Mouse (Mus musculus): ENCODE measurements around the gene Bad. TPM values are rescaled to one million over a fixed set of nuclear protein-coding genes. Genes with fewer than 3 reads are reported as not detected.

Gene Bad
- polyA plus RNA-seq, 1 experiment from 2014 or later = 70.1 TPM

- H3K27me3 ChIP-seq (replicated peaks; ENCODE audit: control insufficient read depth, insufficient read depth, low read length) = peaks cover 63% of the 10 kb centered on the region
Observed at GRCm38 (mm10) chr19:6932018-6932417, 9.6 kb upstream of the Bad start.

GRCm38 (mm10) chr19:6933102-6933435 lies 8.6 kb upstream of the Bad start:
- Histone ChIP-seq H3K27me3 (replicated peaks; ENCODE audit: control insufficient read depth, insufficient read depth, low read length) (peaks cover 53% of the 10 kb centered on the region), H3K36me3 (ENCODE audit: control insufficient read depth, insufficient read depth) (no peaks in the 10 kb centered on the region), H3K9me3 (ENCODE audit: control insufficient read depth) (no peaks in the 10 kb centered on the region), H3K4me2 (replicated peaks; ENCODE audit: low read depth) (peak overlapping the region; percentile 74; the same call in 1 of the 2 replicates), H3K4me3 (ENCODE audit: low read depth, low read length) (peak overlapping the region; percentile 42; the same call in 1 of the 2 replicates), H3K27ac (ENCODE audit: low read depth, low read length) (no peak overlapping the region), H3K4me1 (replicated peaks; ENCODE audit: control insufficient read depth, insufficient read depth, low read length) (peaks cover 6% of the 10 kb centered on the region), H3K9ac (ENCODE audit: low read depth, low read length) (no peak overlapping the region)
- TF ChIP-seq CTCF (IDR thresholded peaks at IDR 0.05; ENCODE audit: low read depth) = no peak
- no peak for ATAC-seq
- WGBS = 26% methylated on average over 4 of the region's 4 CpGs

More at GRCm38 (mm10) chr19:6932018-6932417, 9.6 kb upstream of the Bad start:
- Histone ChIP-seq H3K4me2 (replicated peaks; ENCODE audit: low read depth) (no peak overlapping the region), H3K9me3 (ENCODE audit: control insufficient read depth) (no peaks in the 10 kb centered on the region), H3K4me1 (replicated peaks; ENCODE audit: control insufficient read depth, insufficient read depth, low read length) (peaks cover 6% of the 10 kb centered on the region), H3K4me3 (ENCODE audit: low read depth, low read length) (no peak overlapping the region), H3K36me3 (ENCODE audit: control insufficient read depth, insufficient read depth) (no peaks in the 10 kb centered on the region), H3K27ac (ENCODE audit: low read depth, low read length) (no peak overlapping the region), H3K9ac (ENCODE audit: low read depth, low read length) (no peak overlapping the region)
- 39% methylated on average over 1 of the region's 1 CpGs for WGBS
- no peak for ATAC-seq
- TF ChIP-seq CTCF (IDR thresholded peaks at IDR 0.05; ENCODE audit: low read depth) = no peak

- Histone ChIP-seq H3K27ac (ENCODE audit: low read depth, low read length) (no peak overlapping the region), H3K9ac (ENCODE audit: low read depth, low read length) (0 out of 2 replicates have a peak overlapping the region, but pooled peaks have one; percentile 26), H3K4me2 (replicated peaks; ENCODE audit: low read depth) (peak overlapping the region; percentile 74), H3K9me3 (ENCODE audit: control insufficient read depth) (no peaks in the 10 kb centered on the region), H3K4me3 (ENCODE audit: low read depth, low read length) (peak overlapping the region; percentile 42), H3K4me1 (replicated peaks; ENCODE audit: control insufficient read depth, insufficient read depth, low read length) (peaks cover 6% of the 10 kb centered on the region), H3K36me3 (ENCODE audit: control insufficient read depth, insufficient read depth) (no peaks in the 10 kb centered on the region), H3K27me3 (replicated peaks; ENCODE audit: control insufficient read depth, insufficient read depth, low read length) (peaks cover 49% of the 10 kb centered on the region)
- peak; percentile 26; the same call in 1 of the 2 replicates for ATAC-seq
- WGBS = 5% methylated on average over 58 of the region's 58 CpGs
- 0 out of 2 replicates have a peak, but pooled peaks have one; percentile 4 for TF ChIP-seq CTCF (IDR thresholded peaks at IDR 0.05; ENCODE audit: low read depth)
Observed at GRCm38 (mm10) chr19:6933436-6934194, 8.0 kb upstream of the Bad start.

- peaks cover 49% of the 10 kb centered on the region for H3K27me3 ChIP-seq (replicated peaks; ENCODE audit: control insufficient read depth, insufficient read depth, low read length)
- 12% methylated on average over 23 of the region's 23 CpGs for WGBS
- TF ChIP-seq CTCF (IDR thresholded peaks at IDR 0.05; ENCODE audit: low read depth) = no peak
Observed at GRCm38 (mm10) chr19:6934195-6934977, 7.3 kb upstream of the Bad start, which contains the start of gene Kcnk4. Kcnk4 (minus strand) TSS chr19:6934515.

GRCm38 (mm10) chr19:6936299-6936698 lies 5.4 kb upstream of the Bad start:
- H3K4me3 ChIP-seq (ENCODE audit: low read depth, low read length) = no peak overlapping the region
- 26% methylated on average over 3 of the region's 3 CpGs for WGBS
- no peak overlapping the region for H3K4me2 ChIP-seq (replicated peaks; ENCODE audit: low read depth)
- peaks cover 6% of the 10 kb centered on the region for H3K4me1 ChIP-seq (replicated peaks; ENCODE audit: control insufficient read depth, insufficient read depth, low read length)
- H3K9me3 ChIP-seq (ENCODE audit: control insufficient read depth) = no peaks in the 10 kb centered on the region
- no peak overlapping the region for H3K27ac ChIP-seq (ENCODE audit: low read depth, low read length)
- no peak for ATAC-seq
- H3K36me3 ChIP-seq (ENCODE audit: control insufficient read depth, insufficient read depth) = no peaks in the 10 kb centered on the region
- H3K9ac ChIP-seq (ENCODE audit: low read depth, low read length) = no peak overlapping the region
- H3K27me3 ChIP-seq (replicated peaks; ENCODE audit: control insufficient read depth, insufficient read depth, low read length) = peaks cover 45% of the 10 kb centered on the region
- TF ChIP-seq CTCF (IDR thresholded peaks at IDR 0.05; ENCODE audit: low read depth) = peak; percentile 65

More at GRCm38 (mm10) chr19:6934195-6934977, 7.3 kb upstream of the Bad start, which contains the start of gene Kcnk4:
- 0 out of 2 replicates have a peak within 1 kb of the TSS, but pooled peaks have one; percentile 26 for H3K9ac ChIP-seq (ENCODE audit: low read depth, low read length)
- no peaks in the 10 kb centered on the region for H3K36me3 ChIP-seq (ENCODE audit: control insufficient read depth, insufficient read depth)
- H3K4me2 ChIP-seq (replicated peaks; ENCODE audit: low read depth) = peak within 1 kb of the TSS; percentile 74
- H3K27ac ChIP-seq (ENCODE audit: low read depth, low read length) = no peak within 1 kb of the TSS
- no peak for ATAC-seq
- no peaks in the 10 kb centered on the region for H3K9me3 ChIP-seq (ENCODE audit: control insufficient read depth)
- H3K4me3 ChIP-seq (ENCODE audit: low read depth, low read length) = peak within 1 kb of the TSS; percentile 42
- H3K4me1 ChIP-seq (replicated peaks; ENCODE audit: control insufficient read depth, insufficient read depth, low read length) = peaks cover 6% of the 10 kb centered on the region

All from intestine, postnatal 0 days (tissue).